Mouse (Mus musculus) ES-E14 (cell line): ENCODE data around the gene Metap1.

ENCODE experiments used
- CHD2 ChIP-seq: IDR thresholded peaks from 2 replicates; pipeline ENCODE4 v1.6.1; 2014; ENCODE audit warnings: mild to moderate bottlenecking, low read depth, low read length, inconsistent platforms
- HCFC1 ChIP-seq: IDR thresholded peaks from 2 replicates; pipeline ENCODE4 v1.6.1; 2012; ENCODE audit warnings: low read length, inconsistent platforms, borderline replicate concordance; ENCODE audit not compliant: insufficient read depth
- MAFK ChIP-seq: IDR thresholded peaks from 2 replicates; pipeline ENCODE4 v1.6.1; 2014; ENCODE audit warnings: mild to moderate bottlenecking, low read depth, low read length, inconsistent platforms; ENCODE audit not compliant: insufficient read depth
- ZC3H11A ChIP-seq: IDR thresholded peaks from 2 replicates; pipeline ENCODE4 v1.6.1; 2012; ENCODE audit warnings: low read depth, mild to moderate bottlenecking, inconsistent platforms, low read length, borderline replicate concordance
- ZNF384 ChIP-seq: IDR thresholded peaks from 2 replicates; pipeline ENCODE4 v1.6.1; 2012; ENCODE audit warnings: low read depth, low read length, inconsistent platforms

DNA sequence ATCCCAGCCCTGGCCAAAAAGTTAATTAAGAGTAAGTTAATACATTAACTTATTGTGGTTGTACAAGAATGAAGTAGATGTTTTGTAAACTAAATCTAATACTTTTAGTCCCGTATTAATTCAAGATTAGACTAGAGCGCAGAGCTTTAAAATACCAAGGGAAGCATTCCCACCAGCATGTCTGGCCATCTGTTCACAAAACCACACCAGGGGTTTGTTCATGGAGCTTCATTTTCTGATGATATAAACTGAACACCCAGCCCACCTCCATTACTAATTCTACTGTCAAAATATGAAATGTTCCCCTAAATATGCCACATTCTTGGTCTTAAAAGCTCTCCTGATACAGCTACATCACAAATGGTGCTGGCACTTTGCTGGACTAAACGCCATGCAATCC lies 30.9 kb downstream of the Metap1 start:
- TF ChIP-seq HCFC1, result no peak
- TF ChIP-seq ZC3H11A, result no peak
- no peak for TF ChIP-seq MAFK
- no peak for TF ChIP-seq CHD2
- TF ChIP-seq ZNF384, result no peak
